Comparison of ENCODE assay signal across 13 mouse cellular contexts in genomic region chr11:11765414-11765813, GRCm38 (mm10).
"Had no signal": no experiment of that assay in that cellular context is flagged by ENCODE, and none has a peak within 500 bp of the region (broad histone marks: within the 10 kb centered on the region; RNA-seq: fewer than 3 reads in every experiment).

No protein-coding gene starts in this region.

- H3K4me1 ChIP-seq: limb, embryonic 15.5 days; lung, embryonic 15.5 days; midbrain, embryonic 15.5 days; stomach, embryonic 15.5 days had no signal

- H3K27ac ChIP-seq: left cerebral cortex, adult 2 months; limb, embryonic 15.5 days; liver, embryonic 13.5 days; lung, embryonic 15.5 days; macrophage; midbrain, embryonic 15.5 days; stomach, embryonic 15.5 days had no signal

- H3K27me3 ChIP-seq: limb, embryonic 15.5 days; liver, embryonic 13.5 days; lung, embryonic 15.5 days; megakaryocyte, embryonic 14.5 days; midbrain, embryonic 15.5 days; stomach, embryonic 15.5 days had no signal

- H3K36me3 ChIP-seq: limb, embryonic 15.5 days; lung, embryonic 15.5 days; midbrain, embryonic 15.5 days; stomach, embryonic 15.5 days had no signal

- H3K9me3 ChIP-seq: limb, embryonic 15.5 days; liver, embryonic 13.5 days; lung, embryonic 15.5 days; megakaryocyte, embryonic 14.5 days; midbrain, embryonic 15.5 days; stomach, embryonic 15.5 days had no signal

- DNase-seq: kidney, postnatal 25 days; liver, embryonic 13.5 days; liver, postnatal 0 days; lung, postnatal 14 days; right cerebral cortex, adult 18-20 months; right cerebral cortex, postnatal 25 days had no signal

- H3K4me3 ChIP-seq: left cerebral cortex, adult 2 months; limb, embryonic 15.5 days; liver, embryonic 13.5 days; lung, embryonic 15.5 days; megakaryocyte, embryonic 14.5 days; midbrain, embryonic 15.5 days; stomach, embryonic 15.5 days had no signal
